Mouse (Mus musculus): Measurements from ENCODE around the gene Arfgap3. TPM values are rescaled to one million over a fixed set of nuclear protein-coding genes. Genes with fewer than 3 reads are reported as not detected.
A peak's percentile ranks its signal among the peaks of the same experiment; 100 is the strongest.

Gene Arfgap3
- total RNA-seq, 2 experiments from 2014 or later = 12.3 to 16.0 TPM

DNA sequence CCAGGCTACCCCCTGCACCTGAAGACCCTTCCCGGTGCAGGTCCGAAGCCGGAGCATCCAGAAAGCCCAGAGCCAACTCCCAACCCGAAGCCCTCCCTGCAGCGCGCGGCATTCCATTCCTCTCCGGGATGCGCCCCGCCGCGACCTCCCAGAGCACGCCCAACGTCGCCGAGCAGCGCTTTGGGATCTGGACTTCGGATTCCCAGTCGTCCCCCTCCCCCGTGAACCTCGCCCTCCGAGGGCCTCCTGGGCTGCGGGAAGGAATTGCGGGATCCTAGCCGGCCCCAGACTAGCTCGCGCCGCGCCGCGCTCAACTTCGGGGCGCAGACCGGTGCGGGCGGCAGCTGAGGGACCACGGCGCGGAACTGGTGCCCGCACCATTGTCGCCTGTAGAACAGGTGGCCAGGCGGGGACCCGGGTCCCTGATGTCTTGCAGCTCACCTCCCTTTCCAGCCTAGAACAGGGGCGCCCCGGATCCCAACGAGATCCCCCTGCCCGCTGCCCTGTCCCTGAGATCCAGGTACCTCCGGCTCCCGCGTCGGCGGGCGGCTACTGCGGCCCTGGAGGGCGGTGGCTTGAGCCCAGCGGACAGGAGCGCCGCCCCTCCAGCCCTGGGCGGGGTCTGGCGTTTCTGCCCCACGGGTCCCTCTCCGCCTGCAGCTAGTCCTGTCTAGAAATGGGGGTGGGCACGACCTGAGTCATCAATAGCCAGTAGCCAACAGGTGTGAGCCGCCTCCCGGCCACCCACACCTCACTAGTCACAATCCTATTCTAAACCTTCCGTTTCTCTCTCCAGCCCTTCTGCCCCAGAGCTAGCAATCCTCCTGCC is 98.7 kb downstream of the Arfgap3 start, which contains the start of gene A4galt:
A4galt (minus strand) TSS at position 599 of the 829 bp plus-strand sequence.
- peak; percentile 56 for DNase-seq

GRCm38 (mm10) chr15:83250651-83251175 is 99.3 kb downstream of the Arfgap3 start:
- DNase-seq = no peak

Other genes with a start within 250 kb of the Arfgap3 start
- gene Rrp7a, start 227.4 kb downstream of the Arfgap3 start, total RNA-seq (2021) = 10 to 100 TPM; 41.0 to 44.3 TPM
- 10 to 100 TPM; 33.8 to 43.3 TPM for gene Poldip3, start 200.9 kb downstream of the Arfgap3 start, total RNA-seq (2021)
- 100 to 1,000 TPM in 1 of 2 experiments, 10 to 100 TPM in 1; 91.3 to 102 TPM for gene Cyb5r3, start 177.7 kb downstream of the Arfgap3 start, total RNA-seq (2021)
- gene A4galt, start 98.5 kb downstream of the Arfgap3 start, total RNA-seq (2021) = 1 to 10 TPM; 5.3 to 7.0 TPM
- 10 to 100 TPM; 42.8 to 44.4 TPM for gene Pacsin2, start 114.4 kb upstream of the Arfgap3 start, total RNA-seq (2021)
- 1 to 10 TPM; 5.2 to 6.3 TPM for gene Ttll1, start 160.6 kb upstream of the Arfgap3 start, total RNA-seq (2021)
- 1 to 10 TPM; 2.0 to 3.3 TPM for gene Bik, start 176.6 kb upstream of the Arfgap3 start, total RNA-seq (2021)
- gene Tspo, start 213.3 kb upstream of the Arfgap3 start, total RNA-seq (2021) = 10 to 100 TPM; 30.3 to 33.8 TPM
- gene Mcat, start 213.5 kb upstream of the Arfgap3 start, total RNA-seq (2021) = 10 to 100 TPM; 22.7 to 29.3 TPM
- gene Ttll12, start 244.9 kb upstream of the Arfgap3 start, total RNA-seq (2021) = 10 to 100 TPM in 1 of 2 experiments, 1 to 10 TPM in 1; 9.4 to 13.0 TPM

Measured in gastrocnemius, postnatal 10 days (tissue).